Mouse (Mus musculus): ENCODE results near the gene Pde4b. TPM values are rescaled to one million over a fixed set of nuclear protein-coding genes. Genes with fewer than 3 reads are reported as not detected.
A peak's percentile ranks its signal among the peaks of the same experiment; 100 is the strongest.
"Not testable (repeated sequence)": the region's sequence is repeated elsewhere in the genome, so short reads cannot be mapped to it uniquely, and the experiment has no call there.

Gene Pde4b
- 10 to 100 TPM; 85.9 to 89.8 TPM for total RNA-seq (2021)

DNA sequence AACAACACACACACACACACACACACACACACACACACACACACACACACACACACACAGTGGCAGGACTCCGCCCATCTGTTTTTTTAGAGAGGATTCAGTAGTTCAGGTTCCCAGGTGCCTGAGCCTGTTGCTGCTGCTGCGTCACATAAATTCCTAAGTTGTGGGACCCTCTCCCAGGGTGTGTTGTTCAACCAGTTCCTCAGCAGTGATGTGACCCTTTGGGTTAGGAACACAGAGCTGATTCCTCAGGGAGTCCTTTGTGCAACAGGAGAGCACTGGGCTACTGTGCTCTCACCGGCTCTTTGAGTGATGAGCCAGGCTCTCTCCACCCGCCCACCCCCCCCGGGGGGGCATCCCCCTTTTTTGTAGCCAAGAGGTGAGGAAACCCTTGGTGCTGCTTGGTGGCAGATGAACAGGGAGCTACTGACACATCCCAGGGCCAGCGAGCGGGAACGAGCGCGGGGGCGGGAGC, at the start of gene Pde4b:
Pde4b (plus strand) TSS at position 453 of the 475 bp plus-strand sequence.
- DNase-seq (ENCODE audit: extremely low spot score in 1 of 2, low spot score in 2 of 2) = no peak
- intact Hi-C loops (cut with DNase I) = no loop called here

- intact Hi-C loops (cut with DNase I) = no loop called here
- DNase-seq (ENCODE audit: extremely low spot score in 1 of 2, low spot score in 2 of 2) = no peak
These were observed 47.2 kb upstream of the Pde4b start for GRCm38 (mm10) chr4:102040190-102040589.

DNA sequence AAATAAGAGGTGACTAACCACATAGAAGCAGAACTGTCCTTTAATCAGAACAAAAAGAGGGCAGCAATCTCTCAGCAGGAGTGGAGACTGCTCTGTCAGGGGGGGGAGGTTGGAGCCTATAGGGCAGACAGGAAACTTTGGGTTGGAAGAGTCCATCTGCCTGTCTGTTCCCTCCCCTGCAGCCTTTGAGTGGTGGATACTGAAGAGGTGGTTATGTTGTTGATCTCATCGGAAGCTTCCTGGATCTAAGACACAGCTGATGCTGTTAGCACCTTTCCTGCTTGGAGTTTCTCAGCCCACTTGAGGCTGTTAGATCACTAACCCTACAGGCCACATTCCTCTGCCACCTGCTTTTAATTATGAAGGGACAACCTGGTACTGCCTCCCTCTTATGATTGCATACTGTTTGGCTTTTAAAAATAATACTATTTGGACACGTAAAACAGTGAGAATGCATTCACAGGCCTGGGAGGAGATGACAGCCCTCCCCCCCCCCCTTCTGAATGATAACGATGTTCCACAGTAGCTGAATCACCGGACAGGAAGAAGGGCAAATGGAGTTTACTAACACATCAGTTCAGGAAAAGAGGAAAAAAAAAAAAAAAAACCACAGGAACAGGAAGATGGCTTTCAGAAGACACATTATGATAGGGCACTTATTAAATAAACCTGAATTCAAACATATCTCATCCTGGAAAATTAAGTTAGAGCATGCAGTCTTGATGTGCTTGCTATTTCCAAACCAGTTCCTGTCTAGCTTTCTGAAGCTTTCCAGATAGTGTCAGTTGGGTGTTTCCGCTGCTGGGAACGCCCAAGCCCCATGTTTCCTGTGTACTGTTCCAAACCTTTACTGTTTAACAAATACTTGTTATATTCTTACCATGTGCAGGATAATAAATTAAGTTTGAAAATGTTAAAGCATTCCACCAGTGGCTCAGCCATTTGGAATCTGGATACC, 41.9 kb upstream of the Pde4b start:
- intact Hi-C loops (cut with DNase I) = no loop called here
- no peak for DNase-seq (ENCODE audit: extremely low spot score in 1 of 2, low spot score in 2 of 2)

- DNase-seq (ENCODE audit: extremely low spot score in 1 of 2, low spot score in 2 of 2); intact Hi-C loops (cut with DNase I): not testable (repeated sequence)
These were observed 38.0 kb upstream of the Pde4b start for GRCm38 (mm10) chr4:102049368-102049767.

GRCm38 (mm10) chr4:102061322-102061721, 26.0 kb upstream of the Pde4b start:
- intact Hi-C loops (cut with DNase I) = no loop called here
- no peak for DNase-seq (ENCODE audit: extremely low spot score in 1 of 2, low spot score in 2 of 2)

GRCm38 (mm10) chr4:102069314-102069713, 18.0 kb upstream of the Pde4b start:
- intact Hi-C loops (cut with DNase I) = no loop called here
- no peak for DNase-seq (ENCODE audit: extremely low spot score in 1 of 2, low spot score in 2 of 2)

DNA sequence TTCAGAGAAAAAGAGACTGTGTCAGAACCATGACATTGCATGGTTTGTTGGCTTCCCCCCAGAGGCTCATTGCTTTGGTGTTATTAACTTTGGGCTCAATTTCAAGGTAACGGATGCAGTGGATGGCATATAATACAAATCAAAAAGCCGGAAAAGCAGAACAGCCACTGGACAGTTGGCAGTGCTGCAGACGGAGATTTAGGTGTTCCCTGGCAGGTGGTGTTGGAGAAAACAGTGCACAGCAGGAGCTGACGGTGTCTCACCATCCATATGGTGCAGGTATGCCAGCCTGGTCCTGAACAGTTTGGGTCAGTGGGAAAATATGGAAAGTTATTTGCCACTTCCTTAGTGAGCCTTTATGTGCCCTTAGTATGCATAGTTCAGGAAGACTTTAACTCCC, 1.0 kb upstream of the Pde4b start:
- DNase-seq (ENCODE audit: extremely low spot score in 1 of 2, low spot score in 2 of 2) = no peak
- intact Hi-C loops (cut with DNase I) = no loop called here

DNA sequence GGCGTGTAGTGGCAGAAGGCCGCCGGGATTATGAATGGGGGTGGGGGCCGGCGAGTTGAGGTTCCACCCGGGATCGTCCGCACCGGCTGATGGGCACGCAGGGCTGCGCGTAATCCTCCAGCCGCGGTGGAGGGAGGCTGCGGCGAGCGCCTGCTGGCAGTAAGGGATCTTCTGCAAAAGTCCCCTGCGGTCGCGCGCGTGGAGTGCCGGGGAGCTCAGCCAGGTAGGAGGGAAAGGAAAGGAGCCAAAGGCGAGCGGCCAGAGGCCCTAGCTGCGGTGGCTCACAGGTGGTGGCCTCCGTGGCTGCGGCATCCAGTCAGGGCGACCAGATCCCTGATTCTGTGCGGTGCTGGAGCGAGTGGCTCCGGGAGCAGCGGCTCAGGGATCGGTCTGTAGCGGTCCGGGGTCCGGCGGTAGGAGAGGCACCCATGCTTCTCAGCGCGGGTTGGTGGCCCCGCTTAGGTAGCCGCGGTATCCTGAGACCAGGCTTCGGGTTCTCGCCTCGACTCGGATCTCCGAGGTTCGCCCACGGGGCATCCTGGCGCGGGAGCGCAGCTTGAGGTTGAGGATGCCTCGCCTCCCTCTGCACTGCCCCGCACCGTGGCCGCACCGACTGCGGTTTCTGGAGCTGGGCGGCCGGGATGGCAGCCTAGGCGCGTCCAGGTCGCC, 357 bp downstream of the Pde4b start:
- intact Hi-C loops (cut with DNase I) = no loop called here
- peak; percentile 21 to 70 for DNase-seq (ENCODE audit: extremely low spot score in 1 of 2, low spot score in 2 of 2)

DNA sequence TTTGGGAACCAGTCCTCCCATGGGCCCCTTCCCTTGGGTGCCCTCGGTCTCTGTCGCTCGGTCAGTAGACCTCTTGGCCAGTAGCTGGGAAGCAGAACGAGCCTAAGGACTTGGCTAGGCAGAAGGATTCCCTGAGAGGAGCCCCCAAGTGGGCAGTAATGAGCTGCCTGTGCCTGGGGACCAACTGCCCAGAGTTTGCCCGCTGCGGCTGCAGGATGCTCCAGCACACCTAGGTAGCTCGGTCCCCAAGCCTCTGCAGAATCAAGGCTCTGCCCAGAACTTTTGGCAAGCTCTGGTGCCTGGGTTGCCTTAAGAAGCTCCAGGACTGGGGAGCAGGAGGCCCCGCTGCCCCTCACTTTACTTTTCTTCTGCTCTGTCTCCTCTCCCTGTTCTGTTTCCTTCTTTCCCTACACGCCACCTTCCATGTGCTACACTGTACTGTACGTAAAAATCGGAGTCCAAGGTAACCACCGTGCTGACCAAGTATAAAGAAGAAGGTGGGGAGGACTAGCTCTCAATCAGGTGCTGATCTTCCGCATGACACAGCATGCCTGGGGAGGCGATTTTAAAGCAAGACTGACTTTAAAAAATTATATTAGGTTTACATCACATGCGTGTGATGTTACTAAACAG, 1.0 kb downstream of the Pde4b start:
- peak in 1 of 2 experiments; percentile 5 for DNase-seq (ENCODE audit: extremely low spot score in 1 of 2, low spot score in 2 of 2)
- intact Hi-C loops (cut with DNase I) = no loop called here

DNA sequence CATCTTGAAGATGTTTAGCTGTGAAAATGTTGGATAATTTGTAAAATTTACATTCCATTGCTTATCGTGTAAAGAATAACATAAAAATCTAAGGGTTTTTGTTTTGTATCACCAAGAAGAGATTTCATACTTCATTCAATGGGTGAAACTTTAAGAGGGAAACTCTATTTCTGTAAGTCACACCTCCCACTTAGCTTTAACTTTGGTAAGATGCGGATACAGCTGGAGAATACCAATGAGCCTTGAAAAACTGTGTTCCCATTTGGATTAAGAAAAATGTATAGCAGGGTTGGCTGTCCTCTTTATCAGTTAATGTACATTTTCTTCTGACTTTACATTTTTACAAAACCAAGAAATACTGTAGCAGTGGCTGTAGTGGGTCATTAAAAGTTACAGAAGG, 8.5 kb downstream of the Pde4b start:
- intact Hi-C loops (cut with DNase I) = no loop called here
- no peak for DNase-seq (ENCODE audit: extremely low spot score in 1 of 2, low spot score in 2 of 2)

DNA sequence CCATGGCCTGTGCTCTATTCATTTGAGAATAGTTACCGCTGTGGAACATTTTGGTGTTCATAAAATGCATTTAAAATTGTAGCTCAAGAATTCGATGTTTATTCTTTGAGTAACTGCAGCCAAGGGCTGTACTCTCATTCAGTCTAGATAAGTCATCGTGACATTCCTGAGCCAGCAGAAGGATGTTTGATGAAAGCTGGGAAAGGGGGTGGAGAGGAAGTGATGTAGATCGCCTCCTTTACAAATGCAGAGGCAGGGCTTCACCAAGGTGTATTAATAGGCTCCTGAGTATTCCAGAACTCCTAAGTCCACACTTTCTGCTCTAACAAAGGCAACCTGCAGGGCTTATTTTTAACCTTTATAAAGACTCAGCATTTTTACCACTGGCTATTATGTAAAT, 14.9 kb downstream of the Pde4b start:
- intact Hi-C loops (cut with DNase I) = no loop called here
- no peak for DNase-seq (ENCODE audit: extremely low spot score in 1 of 2, low spot score in 2 of 2)

DNA sequence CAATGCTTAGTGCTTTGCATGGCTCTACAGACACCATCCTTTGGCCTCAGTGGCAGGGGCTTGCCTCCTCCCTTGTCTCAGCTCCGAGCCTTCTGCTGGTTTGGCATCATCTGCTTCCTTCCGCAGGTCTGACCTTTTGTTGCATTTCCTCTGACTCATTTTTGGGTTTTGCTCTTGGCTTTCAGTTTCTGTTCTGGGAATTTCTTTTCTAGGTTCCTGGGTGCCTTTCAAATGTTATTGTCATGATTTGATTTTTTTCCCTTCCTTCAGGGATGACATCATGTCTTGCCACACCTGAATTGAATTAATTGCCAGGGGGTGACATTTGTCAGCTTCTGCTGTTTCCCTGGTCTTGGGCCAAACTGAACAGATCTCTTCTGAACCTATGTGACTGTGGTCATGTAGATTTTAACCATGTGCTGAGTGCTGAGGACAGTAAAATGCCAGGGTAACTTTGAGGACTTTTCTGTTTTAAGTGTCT, 17.2 kb downstream of the Pde4b start:
- DNase-seq (ENCODE audit: extremely low spot score in 1 of 2, low spot score in 2 of 2) = no peak
- intact Hi-C loops (cut with DNase I) = no loop called here

GRCm38 (mm10) chr4:102106771-102107170, 19.4 kb downstream of the Pde4b start:
- intact Hi-C loops (cut with DNase I) = no loop called here
- no peak for DNase-seq (ENCODE audit: extremely low spot score in 1 of 2, low spot score in 2 of 2)

DNA sequence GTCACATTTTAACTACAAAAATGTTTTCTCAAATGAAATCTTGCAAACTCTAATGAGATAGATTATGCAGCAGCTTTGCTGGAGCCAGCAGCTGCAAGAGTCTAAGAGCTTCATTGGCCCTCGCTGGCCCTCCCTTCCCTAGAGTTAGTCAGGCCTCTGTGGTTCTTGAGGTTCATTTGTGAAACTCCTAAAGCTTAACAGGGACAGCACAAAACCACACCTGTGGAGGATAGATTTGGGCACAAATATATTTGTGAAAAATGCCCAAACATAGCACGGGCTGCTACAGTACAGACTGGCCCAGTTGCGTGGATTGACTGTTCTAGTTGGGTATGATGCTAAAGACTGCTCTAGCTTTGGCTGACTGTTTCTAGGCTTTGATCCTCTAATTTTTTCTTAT, 32.1 kb downstream of the Pde4b start:
- intact Hi-C loops (cut with DNase I) = no loop called here
- DNase-seq (ENCODE audit: extremely low spot score in 1 of 2, low spot score in 2 of 2) = no peak

GRCm38 (mm10) chr4:102136366-102136849, 49.1 kb downstream of the Pde4b start:
- intact Hi-C loops (cut with DNase I) = no loop called here
- no peak for DNase-seq (ENCODE audit: extremely low spot score in 1 of 2, low spot score in 2 of 2)

DNA sequence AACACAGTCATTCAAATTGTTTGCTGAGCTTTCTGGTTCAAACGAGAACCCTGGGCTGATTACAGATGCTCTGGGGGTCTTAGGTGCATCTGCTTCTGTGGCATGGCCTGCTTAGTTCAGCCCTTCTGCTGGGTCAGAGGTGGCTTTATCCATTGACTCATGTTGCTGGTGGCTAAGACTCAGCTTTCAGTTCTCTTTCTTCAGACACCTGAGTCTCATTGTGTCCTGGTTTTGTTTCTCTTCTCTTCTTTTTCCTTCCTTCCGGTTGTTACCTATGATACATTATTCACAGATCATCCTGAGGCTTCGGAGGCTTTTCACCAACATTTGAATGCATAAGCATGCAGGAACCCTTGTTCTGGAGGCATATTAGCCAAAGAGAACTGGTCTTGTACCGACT, 51.0 kb downstream of the Pde4b start:
- intact Hi-C loops (cut with DNase I) = no loop called here
- DNase-seq (ENCODE audit: extremely low spot score in 1 of 2, low spot score in 2 of 2) = no peak

DNA sequence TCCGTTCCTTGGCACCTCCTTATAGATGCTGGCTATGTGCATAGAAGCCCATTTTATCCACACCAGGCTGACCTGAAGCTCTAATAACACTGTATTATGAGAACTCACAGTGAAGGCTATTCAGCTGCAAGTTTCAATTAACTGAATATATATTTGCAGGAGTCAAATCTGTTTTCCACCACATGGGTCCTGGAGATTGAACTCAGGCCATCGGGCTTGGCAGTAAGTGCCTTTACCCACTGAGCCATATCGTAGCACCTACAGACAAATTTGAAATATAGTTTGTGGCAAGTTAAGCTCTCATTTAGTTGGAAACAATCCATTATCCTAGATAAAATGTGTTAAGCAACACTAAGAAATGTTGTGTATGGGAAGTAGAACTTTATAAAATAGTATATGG, 53.9 kb downstream of the Pde4b start:
- DNase-seq (ENCODE audit: extremely low spot score in 1 of 2, low spot score in 2 of 2) = no peak
- intact Hi-C loops (cut with DNase I) = no loop called here

DNA sequence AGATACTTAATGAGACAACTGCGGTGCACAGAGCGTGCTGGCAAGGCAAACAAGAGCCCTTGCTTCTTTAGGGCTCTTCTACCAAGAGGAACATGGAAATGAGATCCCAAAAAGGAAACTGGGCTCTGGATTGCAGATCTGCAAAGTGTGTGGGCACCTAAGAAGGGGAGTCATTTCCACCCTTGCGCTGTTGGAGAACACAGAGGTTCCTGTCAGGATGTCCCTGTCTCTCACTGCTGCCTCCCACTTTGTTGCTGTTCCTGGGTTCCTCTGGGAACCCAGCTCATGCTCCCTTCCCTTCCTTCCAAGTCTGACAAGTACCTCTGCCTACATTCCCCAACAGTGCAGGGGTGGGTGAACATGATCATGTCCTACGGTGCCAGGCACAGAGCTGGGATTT, 61.4 kb downstream of the Pde4b start:
- peak in 1 of 2 experiments; percentile 11 for DNase-seq (ENCODE audit: extremely low spot score in 1 of 2, low spot score in 2 of 2)
- intact Hi-C loops (cut with DNase I) = no loop called here

- intact Hi-C loops (cut with DNase I) = no loop called here
These were observed 71.8 kb downstream of the Pde4b start for GRCm38 (mm10) chr4:102159178-102159577.

More at GRCm38 (mm10) chr4:102159178-102159577, 71.8 kb downstream of the Pde4b start:
- DNase-seq (ENCODE audit: extremely low spot score in 1 of 2, low spot score in 2 of 2) = no peak

Data from left cerebral cortex, postnatal 10 days (tissue).